Mouse (Mus musculus): ENCODE data around the gene Arhgef19.

Arhgef19 gene

DNA sequence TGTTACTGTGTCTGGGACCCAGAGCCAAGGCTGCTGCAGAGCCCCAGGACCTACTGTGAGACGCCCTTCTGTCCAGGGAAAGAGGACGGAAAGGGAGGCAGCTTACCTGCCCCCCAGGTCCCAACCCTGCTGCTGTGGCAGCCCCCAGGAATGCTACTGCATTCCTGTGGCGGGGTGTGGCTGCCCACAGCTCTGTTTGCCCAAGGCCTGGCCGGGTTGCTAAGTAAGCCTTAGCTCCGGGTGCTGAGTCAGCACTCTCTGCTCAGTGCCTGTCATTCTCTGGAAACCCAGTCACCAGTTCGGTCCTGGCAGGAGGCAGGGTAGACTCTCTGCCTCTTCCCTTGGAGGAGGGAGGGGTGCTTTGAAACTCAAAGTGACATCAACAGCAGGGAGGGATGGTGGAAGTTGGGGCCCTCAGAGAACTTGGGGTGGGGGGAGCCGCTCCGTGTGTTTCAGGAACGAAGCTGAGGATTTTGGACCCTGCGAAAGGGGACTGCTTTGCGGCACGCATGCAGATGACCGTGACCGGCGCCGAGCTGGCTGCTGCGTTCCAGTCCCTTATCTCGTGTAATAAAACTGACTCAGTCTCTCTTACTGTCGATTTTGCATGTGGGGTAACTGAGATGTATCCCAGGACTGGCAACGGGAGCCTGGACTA lies 47.7 kb downstream of the Arhgef19 start:
- DNase-seq = peak; percentile 76 to 87

- peak in 1 of 2 experiments; percentile 52 for DNase-seq
These were observed 48.3 kb downstream of the Arhgef19 start for GRCm38 (mm10) chr4:141287518-141288004.

DNA sequence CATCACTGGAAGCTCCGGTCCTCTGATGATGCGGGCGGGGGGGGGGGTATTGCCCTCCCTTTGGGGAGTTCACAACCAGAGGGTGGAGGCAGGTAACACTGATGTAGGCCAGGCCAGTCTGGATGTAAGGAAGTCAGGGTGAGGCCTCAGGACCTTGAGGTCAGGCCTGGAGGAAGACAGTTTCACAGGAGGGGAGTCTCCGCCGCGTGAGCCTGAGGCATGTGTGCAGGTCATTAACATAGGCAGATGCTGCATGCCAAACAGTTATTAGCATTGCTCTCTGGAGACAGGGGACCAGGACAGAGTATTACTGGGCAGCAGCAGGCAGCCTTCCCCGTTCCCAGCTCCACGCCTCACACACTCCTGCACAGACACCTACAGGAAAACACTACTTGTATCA lies 48.9 kb downstream of the Arhgef19 start:
- no peak for DNase-seq

GRCm38 (mm10) chr4:141291571-141292375 lies 52.5 kb downstream of the Arhgef19 start:
- no peak for DNase-seq

- DNase-seq = no peak
These were observed 56.5 kb downstream of the Arhgef19 start for GRCm38 (mm10) chr4:141295774-141296186.

DNA sequence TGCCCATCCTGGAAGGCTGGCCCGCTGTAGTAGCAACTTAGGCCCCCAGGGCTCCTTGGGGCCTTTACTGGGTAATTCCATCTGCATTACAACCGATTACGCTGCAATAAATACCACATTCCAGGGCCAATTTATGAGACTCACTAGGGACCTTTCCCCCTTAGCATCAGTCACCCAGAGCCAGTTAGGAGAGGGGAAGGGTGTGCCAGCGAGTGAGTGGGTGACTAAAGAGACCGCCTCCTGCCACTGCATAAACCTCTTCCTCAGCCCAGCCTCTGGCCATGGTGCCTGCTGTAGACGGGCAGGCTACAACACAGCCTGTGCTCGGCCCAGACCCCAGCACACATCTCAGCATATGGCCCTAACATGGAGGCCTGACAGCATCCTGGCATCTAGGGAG lies 58.6 kb downstream of the Arhgef19 start:
- DNase-seq = no peak

- no peak for DNase-seq
These were observed 60.1 kb downstream of the Arhgef19 start for GRCm38 (mm10) chr4:141299356-141299755.

DNA sequence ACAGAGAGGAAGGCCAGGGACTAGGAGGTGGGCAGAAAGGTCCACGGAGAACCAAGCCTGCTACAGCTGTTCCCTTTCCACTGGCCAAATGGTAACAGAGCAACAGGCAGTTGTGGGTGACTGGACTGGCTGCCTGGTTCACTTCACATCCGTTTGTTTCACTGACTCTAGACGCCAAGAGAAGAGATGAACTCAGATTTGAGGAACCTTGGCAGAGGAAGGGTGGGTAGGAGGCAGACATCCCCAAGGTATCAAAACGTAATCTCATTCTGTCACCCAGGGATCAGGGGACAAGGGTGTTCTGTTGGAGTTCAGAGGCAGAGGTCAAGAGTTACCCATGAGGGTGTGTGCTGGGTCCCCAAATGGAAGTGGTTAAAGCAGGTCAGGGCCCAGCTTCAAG lies 60.9 kb downstream of the Arhgef19 start:
- no peak for DNase-seq

DNA sequence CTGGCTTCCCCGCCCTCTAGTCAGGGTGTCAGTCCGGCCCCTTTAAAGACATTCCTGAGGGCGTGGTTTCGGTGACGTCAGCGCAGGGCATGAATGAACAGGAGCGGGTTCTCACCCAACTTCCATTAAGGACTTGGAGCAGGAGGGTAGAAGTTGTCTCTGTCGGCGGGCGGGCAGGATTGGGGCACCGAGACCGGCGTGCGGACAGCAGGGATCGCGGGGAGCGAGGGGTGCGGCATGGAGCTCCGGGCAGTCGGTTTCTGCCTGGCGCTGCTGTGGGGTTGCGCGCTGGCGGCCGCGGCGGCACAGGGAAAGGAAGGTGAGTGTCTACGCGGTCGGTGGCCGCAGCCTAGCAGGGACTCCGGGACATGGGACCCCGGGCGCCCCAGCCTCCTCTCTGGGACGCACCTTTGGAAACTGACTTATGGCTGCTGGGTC lies 61.8 kb downstream of the Arhgef19 start, which contains the start of gene Epha2:
Gene Epha2, plus strand, starts transcription at position 125 of the 438 bp plus-strand sequence.
- DNase-seq = peak; percentile 91 to 92

GRCm38 (mm10) chr4:141301591-141302427 lies 62.5 kb downstream of the Arhgef19 start:
- peak; percentile 73 to 81 for DNase-seq

DNA sequence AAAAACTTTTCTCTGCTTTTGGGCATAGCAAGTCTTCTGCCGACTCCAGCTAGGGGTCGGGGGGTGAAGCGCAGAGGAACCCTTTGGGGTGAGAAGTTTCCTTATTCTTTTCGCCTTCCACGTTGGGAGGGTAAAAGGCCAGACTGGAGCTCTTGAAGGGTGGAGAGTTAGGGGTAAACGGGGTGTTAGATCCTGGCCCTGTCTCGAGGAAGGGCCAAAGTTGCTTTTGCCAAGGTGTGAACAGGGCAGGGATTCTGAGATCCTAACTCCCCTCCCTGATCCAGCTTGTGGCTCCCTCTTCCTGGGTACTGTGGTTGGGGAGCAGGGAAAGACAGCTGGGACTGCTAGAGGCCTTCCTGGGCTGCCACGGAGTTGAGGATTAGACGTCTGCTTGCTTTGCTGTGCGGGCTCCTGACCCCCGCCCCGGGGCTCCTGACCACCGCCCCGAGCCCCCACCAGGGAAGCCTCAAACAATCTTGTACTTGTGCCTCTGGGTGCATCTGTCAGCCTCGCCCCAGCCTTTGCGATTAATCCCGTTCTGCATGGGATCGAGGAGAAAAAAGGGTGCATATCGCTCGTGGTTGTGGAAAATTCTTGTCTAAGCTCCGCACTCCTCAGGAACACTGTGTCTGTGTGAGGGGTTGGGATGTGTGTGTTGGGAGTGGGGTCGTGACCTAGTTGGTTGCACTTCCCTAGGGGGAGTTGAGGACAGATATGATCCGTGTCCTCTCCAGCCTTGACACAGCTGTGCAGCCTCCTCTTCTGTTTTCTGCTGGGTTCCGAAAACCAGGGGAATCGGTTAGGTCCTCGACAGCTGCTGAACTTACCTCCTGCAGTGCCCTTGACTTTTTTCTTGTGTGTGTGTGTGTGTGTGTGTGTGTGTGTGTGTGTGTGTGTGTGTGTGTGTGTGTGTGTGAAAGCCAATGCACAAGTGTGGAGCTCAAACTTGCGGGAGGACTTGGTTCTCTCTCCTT lies 63.4 kb downstream of the Arhgef19 start:
- no peak for DNase-seq

- no peak for DNase-seq
These were observed 64.3 kb downstream of the Arhgef19 start for GRCm38 (mm10) chr4:141303402-141304222.

GRCm38 (mm10) chr4:141304223-141304611 lies 64.9 kb downstream of the Arhgef19 start:
- no peak for DNase-seq

GRCm38 (mm10) chr4:141306057-141306456 lies 66.8 kb downstream of the Arhgef19 start:
- no peak for DNase-seq
